Mouse (Mus musculus) layer of hippocampus, postnatal 14 days (tissue): ENCODE data around the gene Cds2. TPM values are rescaled to one million over a fixed set of nuclear protein-coding genes. Genes with fewer than 3 reads are reported as not detected.
"Not testable (repeated sequence)": the region's sequence is repeated elsewhere in the genome, so short reads cannot be mapped to it uniquely, and the experiment has no call there.

Source experiments
- DNase-seq, 2 experiments: peaks; one replicate each; pipeline ENCODE4 v3.0.0; 2021 to 2022; ENCODE audit warnings: low spot score in 2 of 2, mixed read lengths in 1 of 2
- long read RNA-seq, 2 experiments: library from polyadenylated mRNA; stranded (forward); transcript quantifications; one replicate each; pipeline ENCODE4 v2.0.0; 2021
- total RNA-seq, 2 experiments: library from RNA; stranded (reverse); gene quantifications; 2 replicates each; pipeline ENCODE4 v1.2.3; 2021

Gene Cds2
- total RNA-seq: 100 to 1,000 TPM; 194 to 204 TPM
- long read RNA-seq, experiment 1, full-length matches to known transcripts: 6 of 58 reads
- long read RNA-seq, experiment 1, partial matches to known transcripts: 2 of 58 reads
- long read RNA-seq, experiment 1, other reads (novel, unspliced or antisense): 50 of 58 reads
- long read RNA-seq, experiment 2, full-length matches to known transcripts: 9 of 65 reads
- long read RNA-seq, experiment 2, partial matches to known transcripts: 47 of 65 reads
- long read RNA-seq, experiment 2, other reads (novel, unspliced or antisense): 9 of 65 reads

- DNase-seq: peak; percentile 98 to 99
These were observed at the start of gene Cds2 for GRCm38 (mm10) chr2:132262879-132263398. Gene Cds2, plus strand, starts transcription at chr2:132263148.

GRCm38 (mm10) chr2:132221611-132222073, 41.3 kb upstream of the Cds2 start:
- no peak for DNase-seq

- no peak for DNase-seq
These were observed 38.6 kb upstream of the Cds2 start for GRCm38 (mm10) chr2:132224359-132224758.

- DNase-seq: no peak
These were observed 30.5 kb upstream of the Cds2 start for GRCm38 (mm10) chr2:132232413-132232945.

GRCm38 (mm10) chr2:132233985-132234765, 28.8 kb upstream of the Cds2 start:
- no peak for DNase-seq

GRCm38 (mm10) chr2:132235291-132235690, 27.7 kb upstream of the Cds2 start:
- no peak for DNase-seq

- DNase-seq: no peak
These were observed 27.0 kb upstream of the Cds2 start for GRCm38 (mm10) chr2:132235975-132236374.

- DNase-seq: not testable (repeated sequence)
These were observed 23.5 kb upstream of the Cds2 start for GRCm38 (mm10) chr2:132239434-132239833.

- DNase-seq: peak; percentile 47 to 69
These were observed 22.5 kb upstream of the Cds2 start for GRCm38 (mm10) chr2:132240457-132240856.

- DNase-seq: no peak
These were observed 19.6 kb upstream of the Cds2 start for GRCm38 (mm10) chr2:132243370-132243769.

- peak; percentile 91 to 96 for DNase-seq
These were observed 15.2 kb upstream of the Cds2 start, which contains the start of gene Tmem230 for GRCm38 (mm10) chr2:132247539-132248313. Gene Tmem230, minus strand, starts transcription at chr2:132247807.

GRCm38 (mm10) chr2:132251911-132252310, 11.0 kb upstream of the Cds2 start:
- DNase-seq: no peak

GRCm38 (mm10) chr2:132252542-132253528, 10.1 kb upstream of the Cds2 start, which contains the start of gene Pcna:
Gene Pcna, minus strand, starts transcription at chr2:132253314.
- DNase-seq: peak; percentile 93 to 97

- DNase-seq: no peak
These were observed 9.3 kb upstream of the Cds2 start for GRCm38 (mm10) chr2:132253603-132254002.

- no peak for DNase-seq
These were observed 5.4 kb upstream of the Cds2 start for GRCm38 (mm10) chr2:132257350-132258068.

GRCm38 (mm10) chr2:132260601-132261000, 2.3 kb upstream of the Cds2 start:
- DNase-seq: no peak

- DNase-seq: no peak
These were observed 773 bp upstream of the Cds2 start for GRCm38 (mm10) chr2:132262175-132262574.

- DNase-seq: peak in 1 of 2 experiments; percentile 42
These were observed 695 bp downstream of the Cds2 start for GRCm38 (mm10) chr2:132263421-132264265.
